Mouse (Mus musculus) effector memory CD4-positive, alpha-beta T cell, adult 7 months (primary cell): ENCODE results near the gene Clrn1. TPM values are rescaled to one million over a fixed set of nuclear protein-coding genes. Genes with fewer than 3 reads are reported as not detected.

Experiments
- polyA plus RNA-seq: library from polyadenylated mRNA; unstranded; fragments of 100-300 nt; shearing (Covaris generic); gene quantifications from one replicate; pipeline ENCODE4 v1.2.1, GENCODE M21; 2017

Clrn1 gene
- not detected for polyA plus RNA-seq

DNA sequence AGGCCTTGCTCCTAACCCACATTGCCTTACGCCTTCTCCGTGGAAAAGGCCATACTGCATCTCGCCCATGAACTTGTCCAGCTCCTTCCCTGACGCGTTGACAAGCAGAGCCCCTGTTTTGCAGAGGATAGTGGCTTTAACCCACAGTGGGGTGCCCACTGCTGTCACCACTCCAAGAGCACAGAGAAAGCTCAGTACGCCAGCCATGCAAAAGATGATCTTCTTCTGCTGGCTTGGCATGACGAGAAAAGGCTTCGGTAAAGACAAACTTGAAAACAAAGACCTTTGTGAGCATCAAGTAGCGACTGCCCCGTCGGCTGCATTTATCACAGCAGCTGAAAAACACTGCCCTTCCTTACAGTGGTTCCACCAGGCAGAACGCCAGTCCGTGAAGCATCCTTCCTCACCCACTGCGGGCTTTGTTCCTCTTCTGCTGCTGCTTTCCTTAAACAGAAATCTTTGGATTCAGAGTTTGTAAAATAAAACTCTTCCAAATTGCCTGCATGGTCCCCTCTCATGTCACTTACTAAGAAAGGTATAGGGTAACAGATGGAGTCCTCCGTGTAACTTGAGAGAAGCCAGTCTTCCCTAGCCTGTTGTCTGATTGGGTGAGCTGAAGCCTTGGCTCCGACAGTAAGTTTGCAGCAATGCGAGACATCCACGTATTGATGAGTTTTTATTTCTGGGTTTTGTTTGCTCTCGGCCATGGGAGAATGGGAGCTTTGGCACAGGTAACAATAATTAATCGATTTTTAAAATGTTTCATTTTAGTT, at the start of gene Clrn1:
Clrn1 (minus strand) TSS at position 540 of the 773 bp plus-strand sequence.

GRCm38 (mm10) chr3:58822211-58822610, 62.9 kb downstream of the Clrn1 start, which contains the start of gene Mindy4b-ps:
Gene Mindy4b-ps, minus strand, starts transcription at chr3:58822311.

Other genes starting within 250 kb of the Clrn1 start
- 0.51 TPM for gene Erich6, start 248.1 kb downstream of the Clrn1 start, polyA plus RNA-seq
- gene Siah2, start 192.9 kb downstream of the Clrn1 start, polyA plus RNA-seq: 76.9 TPM
- gene Mindy4b-ps, start 63.0 kb downstream of the Clrn1 start, polyA plus RNA-seq: not detected
- gene Med12l, start 120.5 kb upstream of the Clrn1 start, polyA plus RNA-seq: 3.6 TPM
- 103 TPM for gene Gpr171, start 216.5 kb upstream of the Clrn1 start, polyA plus RNA-seq